In genomic region chr11:48776664-48777063, GRCm38 (mm10) we compare ENCODE assay signal across 9 mouse cellular contexts. TPM values are rescaled to one million over a fixed set of nuclear protein-coding genes. Genes with fewer than 3 reads are reported as not detected.
A peak's percentile ranks its signal among the peaks of the same experiment; 100 is the strongest.
DNase-seq lines count a peak whose midpoint lies in the region; ATAC-seq and TF ChIP-seq lines count a peak whose summit lies in the region.
"Had no signal": no experiment of that assay in that cellular context is flagged by ENCODE, and none has a peak within 500 bp of the region (broad histone marks: within the 10 kb centered on the region; RNA-seq: fewer than 3 reads in every experiment).

No protein-coding gene starts in this region.

- TF ChIP-seq CTCF in hindbrain, postnatal 0 days (IDR thresholded peaks at IDR 0.05; ENCODE audit: low read depth), result peak; percentile 43
- TF ChIP-seq CTCF in embryonic fibroblast, embryonic 13.5 days (IDR thresholded peaks at IDR 0.05; ENCODE audit: borderline replicate concordance, insufficient read depth, low read length), result peak; percentile 37; the same call in 1 of the 2 replicates

- no peaks in the 10 kb centered on the region for H3K36me3 ChIP-seq in hindbrain, postnatal 0 days (ENCODE audit: insufficient read depth, low read length)
- no peaks in the 10 kb centered on the region for H3K36me3 ChIP-seq in hindbrain, embryonic 14.5 days (replicated peaks; ENCODE audit: control insufficient read depth, insufficient read depth)

- H3K27ac ChIP-seq in hindbrain, postnatal 0 days, result no peak overlapping the region
- no peak overlapping the region for H3K27ac ChIP-seq in hindbrain, embryonic 14.5 days
- H3K27ac ChIP-seq in embryonic fibroblast, embryonic 13.5 days (ENCODE audit: insufficient read depth, low read length), result no peak overlapping the region

- H3K9ac ChIP-seq in hindbrain, postnatal 0 days (replicated peaks; ENCODE audit: low read length), result no peak overlapping the region
- no peak overlapping the region for H3K9ac ChIP-seq in hindbrain, embryonic 14.5 days

- no peak for DNase-seq in hindbrain, postnatal 0 days (ENCODE audit: low spot score)
- no peak for DNase-seq in hindbrain, embryonic 14.5 days (ENCODE audit: low spot score)
- peak; percentile 47 to 70 for DNase-seq in spleen, postnatal 4 days (ENCODE audit: low spot score in 2 of 2)
- no peak for DNase-seq in spleen, adult 18-20 months
- peak; percentile 57 for DNase-seq in testis, postnatal 10 days (ENCODE audit: low spot score)
- DNase-seq in right cerebral cortex, postnatal 14 days, result no peak
- no peak for DNase-seq in heart, adult 18-20 months
- DNase-seq: cerebellum, postnatal 25 days had no signal

- no peak overlapping the region for H3K4me3 ChIP-seq in hindbrain, postnatal 0 days (ENCODE audit: low read length)
- no peak overlapping the region for H3K4me3 ChIP-seq in hindbrain, embryonic 14.5 days (replicated peaks; ENCODE audit: low read length)
- no peak overlapping the region for H3K4me3 ChIP-seq in embryonic fibroblast, embryonic 13.5 days (ENCODE audit: insufficient read depth, low read length)

- 0 out of 2 replicates have a peak, but pooled peaks cover 4% of the 10 kb centered on the region for H3K4me1 ChIP-seq in hindbrain, postnatal 0 days (ENCODE audit: insufficient read depth, low read length)
- H3K4me1 ChIP-seq in hindbrain, embryonic 14.5 days (replicated peaks; ENCODE audit: control insufficient read depth, insufficient read depth, low read length), result no peaks in the 10 kb centered on the region
- H3K4me1 ChIP-seq in embryonic fibroblast, embryonic 13.5 days (ENCODE audit: control insufficient read depth, insufficient read depth, low read length), result no peaks in the 10 kb centered on the region

- no peak for ATAC-seq in hindbrain, postnatal 0 days
- no peak for ATAC-seq in hindbrain, embryonic 14.5 days (ENCODE audit: low FRiP score)

- no peak for TF ChIP-seq POLR2A in embryonic fibroblast, embryonic 13.5 days (IDR thresholded peaks at IDR 0.05; ENCODE audit: low read depth, low read length)

- H3K9me3 ChIP-seq in hindbrain, postnatal 0 days (ENCODE audit: low read length), result no peaks in the 10 kb centered on the region
- no peaks in the 10 kb centered on the region for H3K9me3 ChIP-seq in hindbrain, embryonic 14.5 days (ENCODE audit: control insufficient read depth, low read length)

- no peaks in the 10 kb centered on the region for H3K27me3 ChIP-seq in hindbrain, postnatal 0 days (ENCODE audit: insufficient read depth, low read length)
- no peaks in the 10 kb centered on the region for H3K27me3 ChIP-seq in hindbrain, embryonic 14.5 days (ENCODE audit: control insufficient read depth, insufficient read depth, low read length)

- H3K4me2 ChIP-seq in hindbrain, postnatal 0 days (ENCODE audit: low read depth, low read length), result no peak overlapping the region
- H3K4me2 ChIP-seq in hindbrain, embryonic 14.5 days (replicated peaks), result no peak overlapping the region

- 47% methylated on average over 9 of the region's 9 CpGs for WGBS in hindbrain, postnatal 0 days
- WGBS in hindbrain, embryonic 14.5 days, result 46% methylated on average over 9 of the region's 9 CpGs

RNA-seq across cellular contexts. Expression of gene Rack1, which starts 23.5 kb away (rescaled TPM):
- total RNA-seq in hindbrain, postnatal 0 days (2014; rRNA removed), result 897 and 958 TPM in 2 replicates
- polyA plus RNA-seq in hindbrain, postnatal 0 days (2015; fragmentation: Nextera tagmentation; extraction: Ambion mirVana), result 324 and 342 TPM in 2 replicates
- polyA plus RNA-seq in hindbrain, embryonic 14.5 days (2014; fragmentation: Nextera tagmentation; extraction: Ambion mirVana), result 418 and 454 TPM in 2 replicates
- polyA plus RNA-seq in embryonic fibroblast, embryonic 13.5 days (2011; ENCODE audit: insufficient read length, low read depth, missing spikeins), result 1,745 and 1,759 TPM in 2 replicates
- 100 to 1,000 TPM; 394 to 434 TPM for total RNA-seq in heart, adult 18-20 months (2021)

RNA-seq across cellular contexts. Expression of gene Trim41, which starts 40.5 kb away (rescaled TPM):
- total RNA-seq in hindbrain, postnatal 0 days (2014; rRNA removed), result 42.1 and 43.3 TPM in 2 replicates
- polyA plus RNA-seq in hindbrain, postnatal 0 days (2015; fragmentation: Nextera tagmentation; extraction: Ambion mirVana), result 5.5 and 7.1 TPM in 2 replicates
- 4.6 and 5.6 TPM in 2 replicates for polyA plus RNA-seq in hindbrain, embryonic 14.5 days (2014; fragmentation: Nextera tagmentation; extraction: Ambion mirVana)
- 27.2 and 40.7 TPM in 2 replicates for polyA plus RNA-seq in embryonic fibroblast, embryonic 13.5 days (2011; ENCODE audit: insufficient read length, low read depth, missing spikeins)
- 10 to 100 TPM; 18.9 to 20.0 TPM for total RNA-seq in heart, adult 18-20 months (2021)

RNA-seq across cellular contexts. Expression of gene Trim7, which starts 49.3 kb away (rescaled TPM):
- total RNA-seq in hindbrain, postnatal 0 days (2014; rRNA removed), result 4.0 and 7.7 TPM in 2 replicates
- polyA plus RNA-seq in hindbrain, postnatal 0 days (2015; fragmentation: Nextera tagmentation; extraction: Ambion mirVana), result 3.7 TPM in 2 replicates
- polyA plus RNA-seq in hindbrain, embryonic 14.5 days (2014; fragmentation: Nextera tagmentation; extraction: Ambion mirVana), result 1.7 and 2.5 TPM in 2 replicates
- 16.0 and 19.1 TPM in 2 replicates for polyA plus RNA-seq in embryonic fibroblast, embryonic 13.5 days (2011; ENCODE audit: insufficient read length, low read depth, missing spikeins)
- 10 to 100 TPM; 13.2 to 13.7 TPM for total RNA-seq in heart, adult 18-20 months (2021)

RNA-seq across cellular contexts. Expression of gene Gm12184, which starts 49.8 kb away (rescaled TPM):
- total RNA-seq in hindbrain, postnatal 0 days (2014; rRNA removed), result 20.1 and 26.4 TPM in 2 replicates
- polyA plus RNA-seq in hindbrain, postnatal 0 days (2015; fragmentation: Nextera tagmentation; extraction: Ambion mirVana), result 5.7 and 6.0 TPM in 2 replicates
- polyA plus RNA-seq in hindbrain, embryonic 14.5 days (2014; fragmentation: Nextera tagmentation; extraction: Ambion mirVana), result 1.6 and 2.4 TPM in 2 replicates
- 40.5 and 61.2 TPM in 2 replicates for polyA plus RNA-seq in embryonic fibroblast, embryonic 13.5 days (2011; ENCODE audit: insufficient read length, low read depth, missing spikeins)
- 1 to 10 TPM; 2.4 to 2.8 TPM for total RNA-seq in heart, adult 18-20 months (2021)

Comparison
In these comparisons a context has a peak if more than half of its experiments do, and no peak if none do; other contexts are left out.
1. DNase-seq: peak in spleen, postnatal 4 days (2 of 2) and testis, postnatal 10 days (single experiment); none in hindbrain, postnatal 0 days (single experiment), hindbrain, embryonic 14.5 days (single experiment), spleen, adult 18-20 months (0 of 2), right cerebral cortex, postnatal 14 days (single experiment) and heart, adult 18-20 months (0 of 2).